Mouse (Mus musculus) intestine, postnatal 0 days (tissue): ENCODE measurements around the gene Cox7a2l. TPM values are rescaled to one million over a fixed set of nuclear protein-coding genes. Genes with fewer than 3 reads are reported as not detected.
A peak's percentile ranks its signal among the peaks of the same experiment; 100 is the strongest.

Experiments
- ATAC-seq: fragments of 200-750 bp; cut with Nextera tagmentation; 2 replicates; pipeline ENCODE4 v1.8.0; 2017; ENCODE audit warnings: mild to moderate bottlenecking, moderate TSS enrichment, moderate library complexity
- H3K27ac ChIP-seq: fragments of 300-500 bp; sonication (generic); 2 replicates; pipeline ENCODE4 v1.5.1; 2014; ENCODE audit warnings: mild to moderate bottlenecking, low read depth, low read length, moderate library complexity
- H3K27me3 ChIP-seq: fragments of 300-500 bp; sonication (generic); replicated peaks from 2 replicates; pipeline ENCODE4 v1.6.1; 2014; ENCODE audit warnings: low read length, mixed read lengths; ENCODE audit not compliant: control insufficient read depth, insufficient read depth
- H3K36me3 ChIP-seq: fragments of 300-500 bp; sonication (generic); 2 replicates; pipeline ENCODE4 v1.6.1; 2014; ENCODE audit warnings: mild to moderate bottlenecking, moderate library complexity; ENCODE audit not compliant: control insufficient read depth, insufficient read depth
- H3K4me1 ChIP-seq: fragments of 300-500 bp; sonication (generic); replicated peaks from 2 replicates; pipeline ENCODE4 v1.6.1; 2014; ENCODE audit warnings: antibody characterized with exemption, low read length, mixed read lengths; ENCODE audit not compliant: control insufficient read depth, insufficient read depth
- H3K4me2 ChIP-seq: fragments of 300-500 bp; sonication (generic); replicated peaks from 2 replicates; pipeline ENCODE4 v1.6.1; 2014; ENCODE audit warnings: low read depth, mild to moderate bottlenecking, moderate library complexity
- H3K4me3 ChIP-seq: fragments of 300-500 bp; sonication (generic); 2 replicates; pipeline ENCODE4 v1.5.1; 2014; ENCODE audit warnings: low read depth, low read length
- H3K9ac ChIP-seq: fragments of 300-500 bp; sonication (generic); 2 replicates; pipeline ENCODE4 v1.6.1; 2014; ENCODE audit warnings: mild to moderate bottlenecking, low read depth, low read length
- H3K9me3 ChIP-seq: fragments of 300-500 bp; sonication (generic); 2 replicates; pipeline ENCODE4 v1.6.1; 2016; ENCODE audit warnings: mixed run types; ENCODE audit not compliant: control insufficient read depth
- CTCF ChIP-seq: sonication (generic); IDR thresholded peaks from 2 replicates; pipeline ENCODE4 v1.5.1; 2016; ENCODE audit warnings: low read depth, mild to moderate bottlenecking, control low read depth, antibody characterized with exemption, moderate library complexity
- WGBS: fragments of 180-500 bp; shearing (Covaris S2); extraction: QIAGEN DNeasy Blood & Tissue Kit; methylation state at CpG from one replicate; pipeline ENCODE4 v1.1.7; 2014; 5-methylcytosine and 5-hydroxymethylcytosine counted together
- polyA plus RNA-seq: library from polyadenylated mRNA; unstranded; fragments of >200 nt; fragmentation: Nextera tagmentation; extraction: Ambion mirVana; gene quantifications from 2 replicates; pipeline ENCODE4 v1.2.1, GENCODE M21; 2015

The Cox7a2l gene
- polyA plus RNA-seq, 1 experiment from 2014 or later: 226 TPM

- H3K36me3 ChIP-seq: peaks cover 47% of the 10 kb centered on the region
- H3K9me3 ChIP-seq: no peaks in the 10 kb centered on the region
- H3K4me3 ChIP-seq: no peak overlapping the region
- peak; percentile 70 for ATAC-seq
- WGBS: 42% methylated on average over 6 of the region's 6 CpGs
- H3K27ac ChIP-seq: peak overlapping the region; percentile 22; the same call in 1 of the 2 replicates
- no peak for TF ChIP-seq CTCF
- H3K4me1 ChIP-seq: no peaks in the 10 kb centered on the region
- H3K4me2 ChIP-seq: no peak overlapping the region
- H3K9ac ChIP-seq: no peak overlapping the region
- H3K27me3 ChIP-seq: no peaks in the 10 kb centered on the region
Observed at GRCm38 (mm10) chr17:83466697-83467251, 50.4 kb downstream of the Cox7a2l start.

- Histone ChIP-seq H3K4me1 (no peaks in the 10 kb centered on the region), H3K9ac (no peak overlapping the region), H3K27me3 (no peaks in the 10 kb centered on the region), H3K36me3 (peaks cover 49% of the 10 kb centered on the region), H3K27ac (no peak overlapping the region), H3K9me3 (no peaks in the 10 kb centered on the region), H3K4me2 (no peak overlapping the region), H3K4me3 (no peak overlapping the region)
- no peak for TF ChIP-seq CTCF
- 89% methylated on average over 5 of the region's 5 CpGs for WGBS
- no peak for ATAC-seq
Observed at GRCm38 (mm10) chr17:83465969-83466368, 51.2 kb downstream of the Cox7a2l start.

- H3K27me3 ChIP-seq: no peaks in the 10 kb centered on the region
- no peaks in the 10 kb centered on the region for H3K4me1 ChIP-seq
- 95% methylated on average over 1 of the region's 1 CpGs for WGBS
- H3K27ac ChIP-seq: no peak overlapping the region
- H3K9ac ChIP-seq: no peak overlapping the region
- no peaks in the 10 kb centered on the region for H3K9me3 ChIP-seq
- peaks cover 71% of the 10 kb centered on the region for H3K36me3 ChIP-seq
- no peak overlapping the region for H3K4me3 ChIP-seq
- TF ChIP-seq CTCF: no peak
- no peak overlapping the region for H3K4me2 ChIP-seq
- ATAC-seq: no peak
Observed at GRCm38 (mm10) chr17:83457271-83457670, 59.9 kb downstream of the Cox7a2l start.

- no peaks in the 10 kb centered on the region for H3K9me3 ChIP-seq
- no peaks in the 10 kb centered on the region for H3K27me3 ChIP-seq
- H3K4me3 ChIP-seq: no peak overlapping the region
- TF ChIP-seq CTCF: no peak
- H3K9ac ChIP-seq: no peak overlapping the region
- no peaks in the 10 kb centered on the region for H3K4me1 ChIP-seq
- 71% methylated on average over 5 of the region's 5 CpGs for WGBS
- H3K4me2 ChIP-seq: no peak overlapping the region
- no peak overlapping the region for H3K27ac ChIP-seq
- ATAC-seq: no peak
- peaks cover 67% of the 10 kb centered on the region for H3K36me3 ChIP-seq
Observed at GRCm38 (mm10) chr17:83453587-83453986, 63.5 kb downstream of the Cox7a2l start.

GRCm38 (mm10) chr17:83452451-83452850 is 64.7 kb downstream of the Cox7a2l start:
- Histone ChIP-seq H3K27ac (no peak overlapping the region), H3K4me1 (no peaks in the 10 kb centered on the region), H3K9me3 (no peaks in the 10 kb centered on the region), H3K27me3 (no peaks in the 10 kb centered on the region), H3K4me2 (no peak overlapping the region), H3K4me3 (no peak overlapping the region), H3K9ac (no peak overlapping the region), H3K36me3 (peaks cover 55% of the 10 kb centered on the region)
- 92% methylated on average over 8 of the region's 8 CpGs for WGBS
- TF ChIP-seq CTCF: no peak
- ATAC-seq: no peak

Other genes with a start within 250 kb of the Cox7a2l start
- 13.2 and 15.0 TPM in 2 replicates for gene Eml4, start 166.4 kb downstream of the Cox7a2l start, polyA plus RNA-seq
- not detected in 2 replicates for gene Kcng3, start 114.6 kb upstream of the Cox7a2l start, polyA plus RNA-seq
- gene Mta3, start 188.8 kb upstream of the Cox7a2l start, polyA plus RNA-seq: 29.8 and 30.2 TPM in 2 replicates